Mouse (Mus musculus) gastrocnemius, postnatal 25 days (tissue): ENCODE results near the gene Zfp687. TPM values are rescaled to one million over a fixed set of nuclear protein-coding genes. Genes with fewer than 3 reads are reported as not detected.

Source experiments
- DNase-seq: peaks from one replicate; pipeline ENCODE4 v3.0.0; 2022
- microRNA-seq, 2 experiments: library from miRNA; unstranded; fragments of <30 nt; microRNA quantifications; one replicate each; pipeline ENCODE4 v1.2.0; 2021; ENCODE audit warnings: borderline replicate concordance in 2 of 2
- total RNA-seq, 2 experiments: library from RNA; stranded (reverse); gene quantifications; 1 replicate in 1 of 2; 2 replicates in 1 of 2; pipeline ENCODE4 v1.2.3; 2021

The Zfp687 gene
- total RNA-seq, 2 experiments from 2014 or later, result 8.4 to 8.9 TPM

GRCm38 (mm10) chr3:94960322-94960721, 54.9 kb downstream of the Zfp687 start:
- DNase-seq, result no peak

- peak; percentile 30 for DNase-seq
These were observed 55.4 kb downstream of the Zfp687 start for GRCm38 (mm10) chr3:94959871-94960270.

GRCm38 (mm10) chr3:94958295-94958694, 57.0 kb downstream of the Zfp687 start:
- no peak for DNase-seq

Small RNAs within 50 kb of the gene (microRNA-seq; reads per million reads assigned to microRNA genes)
- gene Mir7013, result 0.74 to 0.79 reads per million in 2 experiments

Other genes starting within 250 kb of the Zfp687 start
- gene Cgn, start 229.0 kb downstream of the Zfp687 start, total RNA-seq, result not detected
- 10 to 100 TPM; 13.3 to 13.4 TPM for gene Pogz, start 177.9 kb downstream of the Zfp687 start, total RNA-seq
- gene Psmb4, start 128.5 kb downstream of the Zfp687 start, total RNA-seq, result 100 to 1,000 TPM; 172 to 192 TPM
- gene Selenbp1, start 82.4 kb downstream of the Zfp687 start, total RNA-seq, result 10 to 100 TPM; 10.7 to 15.2 TPM
- gene Rfx5, start 61.4 kb downstream of the Zfp687 start, total RNA-seq, result 1 to 10 TPM; 3.3 to 6.6 TPM
- gene Pi4kb, start 40.7 kb downstream of the Zfp687 start, total RNA-seq, result 10 to 100 TPM; 20.2 to 23.8 TPM
- 100 to 1,000 TPM; 163 to 181 TPM for gene Psmd4, start 27.2 kb upstream of the Zfp687 start, total RNA-seq
- 10 to 100 TPM; 16.3 to 19.4 TPM for gene Pip5k1a, start 91.5 kb upstream of the Zfp687 start, total RNA-seq
- gene Vps72, start 95.6 kb upstream of the Zfp687 start, total RNA-seq, result 10 to 100 TPM; 36.0 to 40.4 TPM
- gene Tmod4, start 109.0 kb upstream of the Zfp687 start, total RNA-seq, result 100 to 1,000 TPM; 481 to 623 TPM
- 10 to 100 TPM; 26.6 to 34.1 TPM for gene Scnm1, start 118.6 kb upstream of the Zfp687 start, total RNA-seq
- 1 to 10 TPM; 6.4 to 7.0 TPM for gene Lysmd1, start 118.6 kb upstream of the Zfp687 start, total RNA-seq
- under 1 TPM; 0.48 to 0.97 TPM for gene Tnfaip8l2, start 126.9 kb upstream of the Zfp687 start, total RNA-seq
- 100 to 1,000 TPM in 1 of 2 experiments, 10 to 100 TPM in 1; 98.2 to 101 TPM for gene Sema6c, start 145.0 kb upstream of the Zfp687 start, total RNA-seq
- 1 to 10 TPM; 8.2 to 8.3 TPM for gene Gabpb2, start 202.5 kb upstream of the Zfp687 start, total RNA-seq
- 10 to 100 TPM; 15.5 TPM for gene Cdc42se1, start 213.3 kb upstream of the Zfp687 start, total RNA-seq
- gene Mllt11, start 216.7 kb upstream of the Zfp687 start, total RNA-seq, result 10 to 100 TPM; 34.4 to 42.4 TPM
- not detected for gene Gm128, start 226.2 kb upstream of the Zfp687 start, total RNA-seq
- not detected for gene Bnipl, start 235.7 kb upstream of the Zfp687 start, total RNA-seq